Mouse (Mus musculus) c-Kit-positive CD71-negative TER-119-negative erythroid progenitor cells, embryonic 14.5 days (primary cell): ENCODE results near the gene B3galt1.

Experiments
- DNase-seq: peaks from one replicate; pipeline ENCODE4 v3.0.0-alpha.2; 2013; ENCODE audit warnings: low read depth

B3galt1 gene

DNA sequence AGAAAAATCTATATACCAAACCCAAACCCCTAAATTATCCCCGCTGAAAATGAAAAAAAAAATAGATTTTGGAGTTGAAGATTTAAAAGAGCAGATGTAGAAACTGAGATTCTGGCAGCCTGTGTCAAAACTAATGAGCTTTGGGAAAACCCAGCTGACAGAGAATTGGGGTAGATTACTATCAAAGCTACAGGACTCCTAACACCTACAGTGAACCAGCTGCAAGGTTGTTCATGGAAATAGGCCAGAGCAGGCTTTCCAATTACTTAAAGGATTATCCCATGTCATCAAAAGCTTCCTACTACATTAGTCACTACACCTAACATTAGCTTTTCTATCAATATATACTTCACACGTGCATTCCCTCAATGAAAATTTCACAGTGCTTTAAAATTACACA, 165.1 kb downstream of the B3galt1 start:
- DNase-seq: no peak

DNA sequence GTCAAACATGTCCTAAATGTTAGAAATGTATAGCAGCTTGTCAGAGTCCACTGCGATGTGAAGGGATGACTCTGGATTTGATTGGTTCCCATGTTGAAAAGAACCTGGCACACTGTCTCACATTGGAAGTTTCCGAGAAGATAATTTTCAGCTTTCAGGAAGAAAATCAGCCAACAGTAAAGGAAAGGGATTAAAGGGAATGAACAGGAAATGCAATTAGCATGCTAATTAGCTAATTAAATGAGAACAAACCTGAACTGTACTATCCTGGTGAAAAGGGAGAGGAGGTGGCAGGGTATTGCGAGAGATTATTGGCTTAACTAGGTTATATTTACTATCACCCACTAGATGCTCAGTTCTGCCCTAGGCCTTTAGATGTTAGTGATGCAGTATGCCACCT, 185.9 kb downstream of the B3galt1 start:
- no peak for DNase-seq

GRCm38 (mm10) chr2:67756507-67756906, 190.8 kb downstream of the B3galt1 start:
- DNase-seq: no peak

DNA sequence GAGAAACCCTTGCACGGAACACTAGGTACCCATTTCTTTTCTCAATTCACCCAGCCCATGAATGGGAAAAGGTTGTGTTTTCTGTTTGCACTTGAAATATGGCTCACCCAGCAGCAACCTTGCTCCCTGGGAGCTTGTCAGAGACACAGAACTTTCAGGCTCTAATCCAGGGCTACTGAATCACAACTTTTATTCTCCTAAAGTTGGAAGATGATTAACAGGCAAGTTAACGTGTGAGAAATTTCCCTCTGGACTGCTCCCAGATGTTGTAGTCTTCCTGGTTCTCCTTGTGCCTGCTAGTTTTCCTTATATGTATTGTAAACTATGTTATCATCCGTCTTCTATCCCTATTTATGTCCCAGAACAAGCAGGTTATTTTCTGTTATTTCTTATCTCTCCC, 221.9 kb downstream of the B3galt1 start:
- DNase-seq: no peak

DNA sequence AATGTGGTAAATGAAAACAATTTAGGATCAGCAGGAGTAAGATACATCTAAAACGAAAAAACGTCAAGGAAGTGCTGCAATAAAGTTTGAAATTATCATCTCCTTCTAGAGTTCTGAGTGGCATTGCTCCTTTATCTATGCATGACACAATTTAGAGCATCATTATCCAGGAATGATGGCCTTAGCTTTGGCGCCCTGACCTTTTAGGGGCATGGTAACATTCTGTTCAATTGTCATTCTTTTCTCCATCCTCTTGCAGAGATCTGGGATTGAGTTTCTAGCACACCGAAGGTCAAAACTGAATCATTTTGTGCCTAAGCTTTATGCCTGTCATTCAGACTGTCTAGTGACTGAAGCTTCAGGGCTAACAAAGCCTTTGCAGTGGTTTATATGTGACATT, 231.9 kb downstream of the B3galt1 start:
- no peak for DNase-seq

- no peak for DNase-seq
Measured at GRCm38 (mm10) chr2:67799981-67800380, 234.3 kb downstream of the B3galt1 start.

DNA sequence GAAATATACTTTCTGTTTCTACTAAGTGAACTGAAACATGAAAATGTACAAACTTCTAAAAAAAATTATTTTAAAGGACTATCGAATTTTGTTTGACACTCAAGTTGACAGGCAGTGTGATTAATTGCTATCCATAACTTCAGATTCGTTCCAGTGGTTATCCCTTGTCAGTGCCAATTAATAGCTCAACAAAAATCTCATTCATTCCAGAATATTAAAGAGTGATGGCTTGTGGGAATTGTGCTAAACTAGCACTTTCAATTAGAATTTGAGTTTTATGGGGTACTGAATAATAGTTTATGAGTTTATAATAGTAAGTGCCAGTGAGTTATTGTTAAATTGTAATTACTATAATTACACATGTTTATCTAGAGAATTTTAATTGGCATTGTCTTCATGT, 250.5 kb downstream of the B3galt1 start:
- DNase-seq: no peak

GRCm38 (mm10) chr2:67818014-67818413, 252.3 kb downstream of the B3galt1 start:
- no peak for DNase-seq

- DNase-seq: no peak
Measured at GRCm38 (mm10) chr2:67822360-67822759, 256.7 kb downstream of the B3galt1 start.

DNA sequence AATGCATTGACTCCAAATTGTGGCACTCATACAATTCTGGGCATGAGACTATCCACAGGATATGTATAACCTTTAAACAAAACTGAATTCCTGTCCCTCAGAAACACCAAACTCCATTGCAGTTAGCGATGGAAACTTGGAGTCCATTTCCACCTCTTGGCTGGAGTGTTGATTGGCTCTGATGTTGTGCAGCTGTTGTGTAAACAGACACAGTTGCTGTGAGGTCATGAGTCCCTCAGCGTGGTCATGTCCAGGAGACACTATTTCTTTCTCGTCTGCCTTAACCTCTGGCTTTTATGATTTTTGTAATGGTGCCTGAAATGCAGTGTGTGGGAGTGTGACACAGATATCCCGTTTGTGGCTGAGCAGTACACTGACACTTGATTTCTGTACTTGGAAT, 262.0 kb downstream of the B3galt1 start:
- DNase-seq: no peak

- DNase-seq: no peak
Measured at GRCm38 (mm10) chr2:67829055-67829915, 263.6 kb downstream of the B3galt1 start.

- DNase-seq: no peak
Measured at GRCm38 (mm10) chr2:67847806-67848205, 282.1 kb downstream of the B3galt1 start.

GRCm38 (mm10) chr2:67850725-67851124, 285.1 kb downstream of the B3galt1 start:
- no peak for DNase-seq

DNA sequence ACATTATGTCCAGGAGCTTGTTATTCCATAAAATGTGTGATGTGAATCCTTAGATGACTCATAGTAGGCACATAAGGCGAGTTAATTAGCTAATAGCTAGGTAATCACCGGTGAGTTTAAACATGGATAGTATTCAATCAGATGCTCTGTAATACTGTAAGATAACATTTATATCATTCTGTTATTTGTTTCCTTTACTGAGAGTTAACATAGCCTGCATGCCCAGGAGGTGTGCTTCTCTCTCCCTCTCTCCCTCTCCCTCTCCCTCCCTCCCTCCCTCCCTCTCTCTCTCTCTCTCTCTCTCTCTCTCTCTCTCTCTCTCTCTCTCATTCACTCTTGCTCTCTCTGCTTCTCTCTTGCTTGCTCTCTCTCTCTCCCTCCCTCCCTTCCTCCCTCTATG, 292.7 kb downstream of the B3galt1 start:
- DNase-seq: no peak

- no peak for DNase-seq
Measured at GRCm38 (mm10) chr2:67859004-67859403, 293.3 kb downstream of the B3galt1 start.

DNA sequence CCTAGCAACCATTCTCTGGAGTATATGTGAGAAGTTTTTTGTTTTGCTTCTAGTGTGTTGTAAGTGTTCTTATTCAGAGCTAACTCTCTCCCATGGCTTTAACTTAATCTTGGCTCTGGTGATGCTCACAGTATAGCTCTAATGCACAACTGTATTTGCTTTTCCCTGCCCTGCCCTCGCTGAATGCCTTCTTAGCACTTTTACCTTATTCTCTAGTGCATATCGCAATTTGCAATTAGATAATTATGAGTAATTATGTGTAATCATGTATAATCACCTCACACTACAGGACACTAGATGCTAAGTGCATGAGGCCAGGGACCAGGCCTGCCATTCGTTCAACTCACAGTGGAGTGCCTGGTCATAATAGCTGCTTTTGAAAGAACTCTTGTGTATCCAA, 307.7 kb downstream of the B3galt1 start:
- no peak for DNase-seq

- no peak for DNase-seq
Measured at GRCm38 (mm10) chr2:67879836-67880235, 314.2 kb downstream of the B3galt1 start.

GRCm38 (mm10) chr2:67881713-67882281, 316.1 kb downstream of the B3galt1 start:
- DNase-seq: no peak

- no peak for DNase-seq
Measured at GRCm38 (mm10) chr2:67897956-67898689, 332.5 kb downstream of the B3galt1 start.

GRCm38 (mm10) chr2:67901574-67901973, 335.9 kb downstream of the B3galt1 start:
- DNase-seq: no peak

- no peak for DNase-seq
Measured at GRCm38 (mm10) chr2:67902651-67903292, 337.1 kb downstream of the B3galt1 start.

DNA sequence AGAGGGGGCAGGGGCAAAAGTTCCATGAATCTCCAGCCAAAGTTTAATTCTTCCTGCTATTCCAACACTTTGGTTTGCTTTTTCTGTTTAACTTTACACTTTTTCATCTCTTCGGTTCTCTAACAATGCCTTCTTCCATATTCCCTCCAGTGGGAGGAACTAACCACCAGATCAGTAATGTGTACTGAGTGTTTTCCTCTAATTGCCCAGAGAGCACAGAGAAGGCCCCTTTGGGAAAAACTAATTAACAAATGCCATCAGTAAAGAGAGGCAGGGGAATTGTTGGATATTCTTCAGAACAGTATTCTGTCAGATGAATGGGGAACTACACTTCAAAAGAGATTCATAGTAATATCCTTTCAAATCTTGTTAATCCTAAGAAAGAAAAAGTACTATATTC, 338.1 kb downstream of the B3galt1 start:
- no peak for DNase-seq

DNA sequence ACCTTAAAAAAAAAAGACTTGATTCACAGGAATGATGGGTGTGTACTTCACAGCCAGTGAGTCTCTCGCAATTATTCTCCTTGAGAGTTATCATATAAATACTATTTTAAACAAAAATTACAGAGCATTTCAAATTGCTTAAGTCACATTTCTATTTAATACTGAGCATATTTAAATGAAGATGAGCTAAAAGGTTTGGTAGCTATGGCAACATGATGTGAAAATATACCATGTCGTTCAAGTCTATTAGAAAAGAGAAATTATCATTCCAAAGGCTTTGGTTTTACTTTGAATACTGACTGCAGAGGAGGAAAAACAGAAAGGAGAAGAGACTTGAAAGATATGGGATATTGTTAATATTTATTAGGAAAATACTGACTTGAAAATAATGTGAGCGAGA, 366.3 kb downstream of the B3galt1 start:
- no peak for DNase-seq
